ENCODE assay signal across 9 mouse cellular contexts in genomic region chr10:95193875-95194281, GRCm38 (mm10).
A peak's percentile ranks its signal among the peaks of the same experiment; 100 is the strongest.
DNase-seq lines count a peak whose midpoint lies in the region; ATAC-seq and TF ChIP-seq lines count a peak whose summit lies in the region.
"Had no signal": no experiment of that assay in that cellular context is flagged by ENCODE, and none has a peak within 500 bp of the region (broad histone marks: within the 10 kb centered on the region; RNA-seq: fewer than 3 reads in every experiment).

No protein-coding gene starts in this region.

- 54% methylated on average over 11 of the region's 11 CpGs for WGBS in hindbrain, postnatal 0 days
- WGBS in hindbrain, embryonic 11.5 days = 60% methylated on average over 11 of the region's 11 CpGs
- WGBS in embryonic facial prominence, embryonic 15.5 days = 18% methylated on average over 11 of the region's 11 CpGs
- 51% methylated on average over 11 of the region's 11 CpGs for WGBS in intestine, embryonic 15.5 days
- WGBS in thymus, adult 2 months = 69% methylated on average over 11 of the region's 11 CpGs
- 77% methylated on average over 11 of the region's 11 CpGs for WGBS in midbrain, embryonic 10.5 days

- H3K4me3 ChIP-seq in hindbrain, postnatal 0 days (ENCODE audit: low read length) = no peak overlapping the region
- no peak overlapping the region for H3K4me3 ChIP-seq in hindbrain, embryonic 11.5 days (ENCODE audit: low read depth, low read length)
- 0 out of 2 replicates have a peak overlapping the region, but pooled peaks have one; percentile 13 for H3K4me3 ChIP-seq in embryonic facial prominence, embryonic 15.5 days (replicated peaks)
- no peak overlapping the region for H3K4me3 ChIP-seq in intestine, embryonic 15.5 days (replicated peaks)
- no peak overlapping the region for H3K4me3 ChIP-seq in thymus, adult 2 months (ENCODE audit: control insufficient read depth, insufficient read depth, low read length)
- H3K4me3 ChIP-seq in midbrain, embryonic 10.5 days = no peak overlapping the region

- ATAC-seq in hindbrain, postnatal 0 days = no peak
- ATAC-seq in hindbrain, embryonic 11.5 days (ENCODE audit: low FRiP score) = no peak
- 0 out of 2 replicates have a peak, but pooled peaks have one; percentile 19 for ATAC-seq in embryonic facial prominence, embryonic 15.5 days (ENCODE audit: insufficient number of reproducible peaks, low FRiP score, low TSS enrichment, low read depth)
- ATAC-seq in intestine, embryonic 15.5 days = no peak

- TF ChIP-seq POLR2A in thymus, adult 2 months (IDR thresholded peaks at IDR 0.05; ENCODE audit: control insufficient read depth, extremely low read depth, insufficient read depth, low read length, poor library complexity) = no peak

- H3K27me3 ChIP-seq in hindbrain, postnatal 0 days (ENCODE audit: insufficient read depth, low read length) = no peaks in the 10 kb centered on the region
- no peaks in the 10 kb centered on the region for H3K27me3 ChIP-seq in hindbrain, embryonic 11.5 days (ENCODE audit: control insufficient read depth, insufficient read depth, low read length)
- H3K27me3 ChIP-seq in embryonic facial prominence, embryonic 15.5 days = no peaks in the 10 kb centered on the region
- H3K27me3 ChIP-seq in intestine, embryonic 15.5 days (replicated peaks) = no peaks in the 10 kb centered on the region
- no peaks in the 10 kb centered on the region for H3K27me3 ChIP-seq in thymus, adult 2 months (ENCODE audit: control insufficient read depth, insufficient read depth, low read length)
- no peaks in the 10 kb centered on the region for H3K27me3 ChIP-seq in midbrain, embryonic 10.5 days (ENCODE audit: low read depth, poor library complexity, severe bottlenecking)

- no peaks in the 10 kb centered on the region for H3K36me3 ChIP-seq in hindbrain, postnatal 0 days (ENCODE audit: insufficient read depth, low read length)
- no peaks in the 10 kb centered on the region for H3K36me3 ChIP-seq in hindbrain, embryonic 11.5 days (ENCODE audit: control insufficient read depth, insufficient read depth, low read length)
- no peaks in the 10 kb centered on the region for H3K36me3 ChIP-seq in embryonic facial prominence, embryonic 15.5 days
- H3K36me3 ChIP-seq in intestine, embryonic 15.5 days = no peaks in the 10 kb centered on the region
- H3K36me3 ChIP-seq in thymus, adult 2 months (ENCODE audit: control insufficient read depth, insufficient read depth, low read length) = no peaks in the 10 kb centered on the region
- H3K36me3 ChIP-seq in midbrain, embryonic 10.5 days = no peaks in the 10 kb centered on the region

- H3K4me2 ChIP-seq in hindbrain, postnatal 0 days (ENCODE audit: low read depth, low read length) = 0 out of 2 replicates have a peak overlapping the region, but pooled peaks have one; percentile 26
- no peak overlapping the region for H3K4me2 ChIP-seq in hindbrain, embryonic 11.5 days (replicated peaks; ENCODE audit: low read depth, low read length)
- H3K4me2 ChIP-seq in embryonic facial prominence, embryonic 15.5 days (replicated peaks) = peak overlapping the region; percentile 40
- peak overlapping the region; percentile 6 for H3K4me2 ChIP-seq in intestine, embryonic 15.5 days (replicated peaks)

- H3K27ac ChIP-seq in hindbrain, postnatal 0 days = no peak overlapping the region
- H3K27ac ChIP-seq in hindbrain, embryonic 11.5 days (ENCODE audit: low read depth, low read length) = no peak overlapping the region
- H3K27ac ChIP-seq in embryonic facial prominence, embryonic 15.5 days (replicated peaks) = no peak overlapping the region
- no peak overlapping the region for H3K27ac ChIP-seq in intestine, embryonic 15.5 days
- no peak overlapping the region for H3K27ac ChIP-seq in thymus, adult 2 months (ENCODE audit: control insufficient read depth, insufficient read depth, low read length)
- no peak overlapping the region for H3K27ac ChIP-seq in midbrain, embryonic 10.5 days (replicated peaks)
- H3K27ac ChIP-seq: liver, embryonic 14.5 days had no signal

- TF ChIP-seq CTCF in hindbrain, postnatal 0 days (IDR thresholded peaks at IDR 0.05; ENCODE audit: low read depth) = no peak
- TF ChIP-seq CTCF in thymus, adult 2 months (IDR thresholded peaks at IDR 0.05; ENCODE audit: borderline replicate concordance, control insufficient read depth, extremely low read depth, insufficient read depth, low read length, poor library complexity) = no peak

- no peaks in the 10 kb centered on the region for H3K9me3 ChIP-seq in hindbrain, postnatal 0 days (ENCODE audit: low read length)
- H3K9me3 ChIP-seq in hindbrain, embryonic 11.5 days (ENCODE audit: control insufficient read depth, low read length) = no peaks in the 10 kb centered on the region
- no peaks in the 10 kb centered on the region for H3K9me3 ChIP-seq in embryonic facial prominence, embryonic 15.5 days (replicated peaks)
- H3K9me3 ChIP-seq in intestine, embryonic 15.5 days = no peaks in the 10 kb centered on the region
- H3K9me3 ChIP-seq in midbrain, embryonic 10.5 days (replicated peaks) = no peaks in the 10 kb centered on the region; the same call in 1 of the 2 replicates

- no peak overlapping the region for H3K9ac ChIP-seq in hindbrain, postnatal 0 days (replicated peaks; ENCODE audit: low read length)
- no peak overlapping the region for H3K9ac ChIP-seq in hindbrain, embryonic 11.5 days (ENCODE audit: low read depth, low read length)
- no peak overlapping the region for H3K9ac ChIP-seq in embryonic facial prominence, embryonic 15.5 days
- H3K9ac ChIP-seq in intestine, embryonic 15.5 days = no peak overlapping the region
- H3K9ac ChIP-seq: liver, embryonic 14.5 days had no signal

- no peaks in the 10 kb centered on the region for H3K4me1 ChIP-seq in hindbrain, postnatal 0 days (ENCODE audit: insufficient read depth, low read length)
- H3K4me1 ChIP-seq in hindbrain, embryonic 11.5 days (replicated peaks; ENCODE audit: control insufficient read depth, insufficient read depth, low read length) = no peaks in the 10 kb centered on the region
- peaks cover 7% of the 10 kb centered on the region for H3K4me1 ChIP-seq in embryonic facial prominence, embryonic 15.5 days
- H3K4me1 ChIP-seq in intestine, embryonic 15.5 days (replicated peaks) = peaks cover 3% of the 10 kb centered on the region; the same call in 1 of the 2 replicates
- peaks cover 7% of the 10 kb centered on the region for H3K4me1 ChIP-seq in thymus, adult 2 months (replicated peaks; ENCODE audit: control insufficient read depth, insufficient read depth, low read length)
- peaks cover 9% of the 10 kb centered on the region; the same call in 1 of the 2 replicates for H3K4me1 ChIP-seq in midbrain, embryonic 10.5 days

- no peak for DNase-seq in hindbrain, postnatal 0 days (ENCODE audit: low spot score)
- no peak for DNase-seq in hindbrain, embryonic 11.5 days (ENCODE audit: low spot score)
- peak; percentile 70 for DNase-seq in lung, postnatal 10 days
- DNase-seq in urinary bladder, postnatal 4 days (ENCODE audit: low spot score in 2 of 2) = no peak
- no peak for DNase-seq in thymus, adult 2 months
- DNase-seq in midbrain, embryonic 10.5 days (ENCODE audit: low spot score) = no peak
